Mouse (Mus musculus) kidney, postnatal 25 days (tissue): ENCODE measurements around the gene Ubash3b.

Experiments used
- DNase-seq, 2 experiments: peaks; one replicate each; pipeline ENCODE4 v3.0.0; 2021; ENCODE audit warnings: mixed read lengths in 2 of 2

Gene Ubash3b

DNA sequence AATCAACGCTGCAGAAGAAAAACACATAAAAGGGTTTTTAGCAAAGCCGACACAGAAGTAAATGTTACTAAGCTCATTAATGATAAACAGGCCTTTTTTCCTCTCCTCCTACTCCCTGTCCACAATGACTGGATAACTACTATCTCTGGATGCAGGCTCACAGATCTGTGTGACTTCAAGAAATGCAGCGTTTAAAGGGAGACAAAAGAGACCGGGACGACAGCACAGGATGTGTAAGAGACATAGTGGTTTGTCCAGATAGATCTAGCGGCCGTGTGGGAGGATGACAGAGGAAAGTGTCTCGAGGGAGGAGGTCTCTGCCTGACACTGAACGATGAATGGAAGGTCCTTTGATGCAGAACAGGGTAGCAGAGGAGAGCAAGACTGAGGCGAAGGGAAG lies 5.4 kb upstream of the Ubash3b start:
- no peak for DNase-seq

DNA sequence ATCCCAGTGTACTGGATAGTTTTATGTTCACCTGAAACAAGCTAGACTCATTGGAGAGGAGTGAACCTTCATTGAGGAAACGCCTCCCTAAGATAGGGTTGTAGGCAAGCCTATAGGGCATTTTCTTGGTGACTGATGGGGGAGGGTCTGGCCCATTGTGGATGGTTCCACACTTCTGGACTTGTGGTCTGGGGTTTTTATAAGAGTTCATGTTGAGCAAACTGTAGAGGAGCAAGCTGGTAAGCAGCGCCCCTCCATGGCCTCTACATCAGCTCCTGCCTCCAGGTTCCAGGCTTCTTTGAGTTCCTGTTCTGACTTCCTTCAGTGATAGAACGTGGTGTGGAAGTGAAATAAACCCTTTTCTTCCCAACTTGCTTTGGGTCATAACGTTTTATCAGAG lies 866 bp upstream of the Ubash3b start:
- no peak for DNase-seq

DNA sequence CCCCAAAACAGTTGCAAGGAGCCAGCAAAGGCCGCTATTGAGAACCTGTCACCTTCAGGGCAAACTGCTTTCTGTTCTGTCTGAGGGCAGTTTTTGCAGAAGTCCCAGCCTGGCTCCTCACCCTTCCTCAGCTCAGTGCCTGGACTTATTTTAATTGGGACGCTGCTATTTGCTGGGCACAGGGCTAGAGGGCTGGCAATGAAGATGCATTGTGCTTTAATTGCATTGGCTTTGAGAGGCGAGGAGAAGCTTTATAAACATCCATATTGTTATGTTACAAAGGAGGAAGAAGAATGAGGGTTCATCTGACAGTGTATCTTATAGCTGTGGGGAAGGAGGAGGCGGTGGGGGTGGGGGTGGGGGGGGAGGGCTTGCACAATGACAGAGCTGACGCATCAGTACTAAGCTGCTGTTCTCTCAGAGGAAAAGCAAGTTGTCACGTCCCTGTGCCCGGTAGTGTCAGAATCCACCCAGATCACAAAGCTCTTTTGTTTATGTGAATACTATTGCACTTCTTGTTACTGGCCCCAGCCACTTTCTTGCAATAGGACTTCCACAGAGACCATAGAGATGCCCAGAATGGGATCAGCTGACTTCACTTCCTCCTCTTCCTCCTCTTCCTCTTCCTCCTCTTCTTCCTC lies 841 bp downstream of the Ubash3b start:
- DNase-seq, result no peak

DNA sequence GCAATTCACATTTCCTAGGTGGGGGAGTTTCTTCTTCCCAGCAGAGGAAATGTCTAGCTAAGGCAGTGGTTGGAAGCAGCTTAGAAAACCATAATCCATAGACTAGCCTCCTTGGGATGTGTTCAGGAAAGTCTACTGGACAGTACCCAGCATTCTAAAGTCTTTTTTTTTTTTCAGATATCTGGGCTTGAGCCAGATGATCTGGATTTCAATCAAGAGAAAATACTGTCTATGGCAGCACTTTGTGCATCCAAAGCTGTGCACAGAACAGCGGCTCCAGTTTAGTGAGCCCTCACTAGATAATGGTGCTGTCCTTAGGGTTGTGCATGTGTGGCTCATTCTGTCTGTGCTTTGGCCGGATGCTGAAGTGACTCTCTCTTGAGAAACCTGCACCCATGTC lies 2.3 kb downstream of the Ubash3b start:
- DNase-seq, result no peak

DNA sequence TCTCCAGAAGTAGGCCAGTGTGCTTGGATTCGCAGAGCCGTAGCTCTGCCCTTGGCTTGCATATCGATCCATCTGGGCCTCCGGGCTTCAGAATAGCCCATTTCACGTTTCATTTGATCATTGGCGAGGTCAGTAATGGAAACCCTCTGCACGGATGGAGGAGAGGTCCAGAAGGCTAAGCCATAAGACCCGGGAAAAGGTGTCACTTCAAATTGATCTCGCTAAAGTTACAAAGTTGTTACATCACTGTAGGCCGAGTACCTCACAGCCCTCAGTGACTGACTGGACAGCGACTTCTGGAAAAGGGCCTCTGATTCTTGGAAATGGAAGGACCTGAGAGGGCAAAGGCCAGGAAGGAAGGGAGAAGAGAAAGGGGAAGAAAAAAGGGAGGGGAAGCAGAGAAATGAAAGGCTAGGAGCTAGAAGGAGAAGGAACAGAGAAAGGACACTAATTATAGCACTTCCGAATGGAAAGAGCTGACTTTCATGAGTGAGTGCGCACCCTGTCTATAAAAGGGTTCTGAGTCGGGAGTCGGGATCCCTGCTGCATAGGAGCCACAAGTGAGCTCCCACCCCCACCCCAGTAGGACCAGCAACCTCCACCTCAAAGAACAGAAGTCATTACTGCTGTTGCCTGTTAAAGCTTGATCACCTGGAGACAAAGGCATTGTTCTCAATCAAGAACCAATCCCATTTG lies 3.5 kb downstream of the Ubash3b start:
- DNase-seq, result no peak

DNA sequence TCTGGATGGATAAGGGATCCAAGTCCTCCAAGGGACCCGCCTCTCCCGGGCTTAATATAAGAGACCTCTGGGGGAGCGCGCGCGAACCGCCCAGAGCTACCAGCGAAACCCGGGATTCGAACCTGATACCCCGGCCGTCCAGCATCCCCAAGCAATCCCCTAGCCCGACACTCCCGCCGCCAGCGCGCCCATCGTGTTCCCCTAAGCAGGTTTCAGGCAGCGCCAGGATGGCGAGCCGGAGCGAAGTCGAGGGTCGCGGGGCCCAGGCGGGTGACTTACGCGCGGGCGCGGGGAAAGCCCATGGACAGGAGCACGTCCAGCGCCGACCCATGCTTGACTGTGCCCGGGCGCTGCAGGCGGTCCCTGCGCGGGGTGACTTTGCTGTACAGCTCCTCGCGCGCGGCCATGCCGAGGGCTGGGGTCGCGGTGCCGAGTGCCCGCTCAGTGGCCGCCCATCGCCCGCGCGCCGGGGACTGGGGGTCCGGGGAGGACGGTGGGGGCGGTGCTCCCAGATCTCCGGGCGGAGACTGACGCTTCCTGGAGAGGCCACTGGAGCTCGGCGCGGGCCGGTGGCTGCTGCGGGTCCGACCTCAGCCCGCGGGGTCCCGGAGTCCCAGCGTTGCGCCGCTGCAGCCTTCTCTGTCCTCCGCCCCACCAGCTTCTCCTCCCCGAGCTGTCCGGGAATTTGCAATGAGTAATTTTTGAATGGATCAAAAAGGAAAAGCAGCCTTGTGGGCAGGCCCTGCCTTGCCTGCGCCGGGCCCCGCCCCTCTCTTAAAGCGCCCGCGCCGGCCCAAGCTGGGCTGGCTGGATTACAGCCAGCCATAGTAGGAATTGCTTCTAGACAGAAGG lies 4.3 kb downstream of the Ubash3b start:
- peak; percentile 81 to 86 for DNase-seq

DNA sequence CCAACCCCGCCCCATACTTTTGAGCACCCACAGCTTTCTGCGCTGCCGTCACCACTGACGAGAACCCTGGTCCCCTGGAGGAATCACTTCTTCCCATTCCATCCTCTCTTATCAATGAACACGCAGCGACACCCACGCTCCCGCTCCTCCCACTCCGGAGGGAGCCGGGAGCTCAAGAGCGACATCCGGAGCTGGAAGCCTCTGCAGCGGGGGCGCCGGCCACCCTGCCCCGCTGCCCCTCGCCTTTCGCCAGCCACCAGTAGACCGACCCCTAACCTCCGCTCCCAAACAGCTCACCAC lies 4.8 kb downstream of the Ubash3b start:
- DNase-seq, result peak; percentile 25 to 52

DNA sequence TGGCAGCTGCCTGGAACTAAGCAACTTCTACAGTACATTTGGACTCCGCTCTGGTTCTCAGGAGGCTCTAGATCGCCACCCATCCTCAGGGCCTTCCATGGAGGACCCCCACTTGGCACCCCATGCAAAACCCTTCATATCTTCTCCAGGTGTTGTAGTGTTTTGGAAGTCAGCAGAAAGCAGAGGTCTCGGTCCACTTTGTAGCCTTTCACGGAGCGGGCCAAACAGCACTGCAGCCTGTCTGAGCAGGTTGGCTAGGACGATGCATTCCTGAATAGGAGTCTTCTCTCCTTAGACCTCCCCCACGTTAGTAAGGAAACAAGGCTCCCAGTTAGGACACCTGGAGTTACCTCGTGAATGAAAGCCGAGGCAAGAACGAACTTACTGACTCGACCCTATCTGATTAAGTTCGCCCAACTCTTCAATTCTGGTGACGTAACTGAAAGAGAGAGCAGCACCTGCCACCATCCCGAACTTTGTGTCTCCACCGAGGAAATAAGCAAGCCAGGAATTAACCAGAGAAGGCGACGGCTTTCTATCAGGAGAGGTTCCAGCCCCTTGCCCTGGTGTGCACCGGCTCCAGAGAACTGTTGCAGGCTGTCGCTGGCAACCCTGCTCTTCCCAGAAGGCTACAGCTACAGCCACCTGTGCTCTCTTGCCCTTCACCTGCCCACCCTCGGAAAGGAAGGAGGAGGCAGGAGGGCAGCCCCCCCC lies 5.3 kb downstream of the Ubash3b start:
- DNase-seq, result no peak

DNA sequence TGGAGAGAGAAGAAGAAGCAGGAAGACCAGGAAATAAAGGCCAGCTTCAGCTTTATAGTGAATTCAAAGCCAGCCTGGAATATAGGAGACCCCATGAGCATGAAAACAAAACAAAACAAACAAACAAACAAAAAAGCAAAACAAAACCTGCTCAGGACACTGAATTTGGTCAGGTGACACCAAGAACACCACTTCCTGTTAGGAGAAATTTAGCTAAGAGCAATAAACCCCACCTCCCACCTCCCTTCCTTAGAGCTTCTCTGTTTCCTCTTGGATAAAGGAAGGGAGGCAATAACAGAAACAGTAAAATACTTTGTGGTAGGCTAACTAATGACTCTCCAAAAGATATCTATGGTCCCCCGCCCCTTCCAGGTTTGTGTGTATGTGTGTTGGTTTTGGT lies 7.5 kb downstream of the Ubash3b start:
- DNase-seq, result no peak

DNA sequence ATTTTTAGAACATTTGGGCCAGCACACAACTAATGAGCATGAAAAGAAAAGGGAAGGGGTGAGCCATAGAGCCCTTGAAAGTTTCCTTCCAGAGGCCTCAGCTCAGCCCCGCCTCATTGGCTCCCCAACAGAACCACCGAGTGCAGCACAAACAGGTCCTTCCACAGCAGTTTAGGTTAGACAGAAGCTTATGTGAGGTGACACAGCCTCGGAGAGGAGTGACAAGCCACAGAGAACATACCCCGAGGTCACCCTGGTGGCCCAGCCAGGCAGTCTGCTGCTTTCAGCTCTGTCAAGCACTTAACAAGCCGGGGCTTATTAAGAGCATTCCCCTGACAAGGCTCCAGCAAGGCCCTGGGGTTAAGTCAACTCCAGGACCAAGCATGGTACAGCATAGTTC lies 8.4 kb downstream of the Ubash3b start:
- DNase-seq, result peak; percentile 26 to 63

DNA sequence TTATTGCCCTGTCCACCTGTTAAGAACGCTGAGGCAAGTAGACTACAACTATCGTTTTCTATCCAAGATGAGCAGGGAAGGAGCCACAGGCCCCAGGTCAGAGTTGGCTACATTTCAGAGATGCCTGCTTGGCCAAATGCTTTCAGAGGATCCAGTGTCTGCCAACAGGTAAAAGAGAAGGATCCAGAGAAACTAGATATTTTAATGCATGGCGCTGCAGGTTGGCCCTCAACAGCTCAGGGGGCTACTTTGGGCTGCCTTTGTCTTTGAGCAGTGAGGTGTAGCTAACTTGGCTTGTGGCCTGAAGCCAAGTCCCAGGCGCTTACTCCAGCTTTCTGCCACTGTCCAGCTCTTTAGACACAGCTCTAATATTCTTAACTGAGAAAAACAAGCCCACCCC lies 10.0 kb downstream of the Ubash3b start:
- DNase-seq, result peak in 1 of 2 experiments; percentile 29

DNA sequence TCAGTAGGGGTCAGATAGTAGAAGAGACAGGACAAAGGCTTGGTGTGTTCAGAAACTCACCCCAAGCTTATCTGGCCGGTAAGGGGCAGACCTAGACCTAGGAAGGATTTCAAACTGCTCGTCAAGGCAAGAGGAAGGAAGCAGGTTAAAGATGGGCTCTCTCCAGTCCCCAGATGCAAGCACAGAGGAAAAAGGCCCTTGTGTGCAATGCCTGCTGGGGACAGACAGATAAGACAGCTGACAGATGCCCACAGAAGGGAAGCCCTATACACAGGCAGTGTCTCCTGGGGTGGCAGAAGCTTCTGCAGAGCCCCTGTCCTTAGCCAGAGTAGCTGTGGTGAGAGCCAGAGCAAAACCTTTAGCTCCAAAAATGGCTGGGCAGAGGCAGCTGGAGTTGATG lies 11.6 kb downstream of the Ubash3b start:
- no peak for DNase-seq

DNA sequence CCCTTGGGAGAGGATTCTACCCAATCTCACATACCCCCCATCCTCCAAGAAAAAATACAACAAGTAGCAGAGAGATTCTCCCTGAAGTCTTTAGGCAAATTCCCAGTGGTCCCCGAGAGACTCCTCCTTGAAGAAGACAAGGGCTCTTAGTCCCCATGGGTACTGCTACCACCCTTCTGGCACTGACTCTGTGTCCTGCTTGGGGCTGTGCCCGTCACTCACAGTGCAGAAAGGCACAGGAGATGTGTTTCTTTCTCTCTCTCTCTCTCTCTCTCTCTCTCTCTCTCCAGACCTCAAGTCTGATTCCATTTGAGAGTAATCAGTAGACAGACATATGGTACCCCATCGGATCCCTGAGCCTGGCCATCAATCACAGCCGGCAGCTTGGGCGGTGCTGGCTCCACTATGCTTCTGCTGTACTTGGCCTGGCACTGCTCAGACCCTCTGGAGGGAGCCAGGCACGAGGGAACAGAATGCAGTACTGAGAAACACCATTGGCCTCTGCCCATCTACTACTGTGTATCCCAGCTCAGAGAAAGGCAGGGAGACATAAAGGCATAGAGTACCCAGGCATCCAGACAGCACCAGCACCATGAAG lies 12.3 kb downstream of the Ubash3b start:
- no peak for DNase-seq

DNA sequence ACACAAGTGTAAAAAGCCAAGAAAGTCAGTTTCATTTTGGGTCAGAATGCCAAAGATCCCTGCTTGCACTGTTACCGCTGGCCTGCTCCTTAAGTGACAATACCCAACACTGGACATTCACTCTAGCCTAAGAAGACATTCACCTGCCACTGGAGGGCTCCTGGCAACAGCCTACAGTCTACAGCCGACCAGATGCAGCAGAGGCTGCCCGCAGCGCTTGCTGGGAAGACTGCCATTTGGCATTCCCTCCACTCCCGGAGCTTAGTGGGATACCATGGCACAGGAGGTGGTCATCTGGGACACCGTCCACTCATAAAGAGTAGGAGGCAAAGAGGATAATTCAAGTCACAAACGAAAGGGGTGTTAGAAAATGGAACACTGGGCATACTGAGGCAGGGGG lies 12.9 kb downstream of the Ubash3b start:
- no peak for DNase-seq

DNA sequence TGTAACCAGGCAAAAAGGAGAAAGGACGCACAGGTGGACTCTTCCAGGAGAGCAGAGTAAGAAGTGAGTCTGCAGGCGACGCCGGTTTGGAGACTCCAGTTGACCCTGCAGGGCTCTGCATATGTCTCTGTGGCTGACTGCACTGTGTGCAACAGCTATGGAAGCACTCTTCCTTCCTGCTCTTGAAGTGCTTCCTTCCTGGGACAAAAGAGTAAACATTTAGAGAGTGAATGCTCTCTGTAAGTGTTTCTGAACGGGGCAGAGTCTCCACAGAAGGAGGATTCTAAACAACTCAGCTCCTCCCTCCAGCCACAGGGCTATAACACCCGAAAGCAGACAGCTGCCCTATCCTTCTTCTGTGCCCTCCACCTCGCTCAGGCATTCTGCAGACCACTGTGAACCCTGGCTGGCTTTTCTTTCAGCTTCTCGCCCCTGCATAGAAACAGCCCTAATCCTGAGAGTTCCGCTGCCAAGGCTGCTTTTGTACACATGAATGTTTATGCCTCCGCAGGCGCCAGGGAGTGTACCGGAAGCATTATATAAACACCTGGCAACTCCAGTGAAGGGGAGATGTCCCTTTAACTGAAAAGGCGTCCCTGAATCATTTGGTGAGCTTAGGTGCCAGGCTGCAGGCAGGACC lies 14.2 kb downstream of the Ubash3b start:
- peak; percentile 17 to 72 for DNase-seq

DNA sequence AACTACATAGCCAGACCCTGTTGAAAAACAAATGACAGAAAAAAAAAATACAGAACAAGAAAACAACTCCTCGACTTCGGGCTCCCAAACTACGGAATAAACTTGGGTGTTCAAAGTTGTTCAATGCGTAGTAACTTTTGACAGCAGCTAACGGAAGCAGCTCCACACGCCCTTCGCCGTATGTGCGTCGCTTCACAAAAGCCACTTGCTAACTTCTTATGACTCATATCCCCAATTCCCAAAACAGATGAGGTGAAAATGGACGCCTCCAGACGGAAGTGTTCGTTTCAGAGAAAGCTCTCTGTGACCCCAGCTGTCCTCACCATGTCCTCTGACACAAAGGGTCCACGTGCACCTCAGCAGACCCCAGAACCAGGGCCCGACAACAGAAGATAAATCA lies 17.7 kb downstream of the Ubash3b start:
- no peak for DNase-seq

DNA sequence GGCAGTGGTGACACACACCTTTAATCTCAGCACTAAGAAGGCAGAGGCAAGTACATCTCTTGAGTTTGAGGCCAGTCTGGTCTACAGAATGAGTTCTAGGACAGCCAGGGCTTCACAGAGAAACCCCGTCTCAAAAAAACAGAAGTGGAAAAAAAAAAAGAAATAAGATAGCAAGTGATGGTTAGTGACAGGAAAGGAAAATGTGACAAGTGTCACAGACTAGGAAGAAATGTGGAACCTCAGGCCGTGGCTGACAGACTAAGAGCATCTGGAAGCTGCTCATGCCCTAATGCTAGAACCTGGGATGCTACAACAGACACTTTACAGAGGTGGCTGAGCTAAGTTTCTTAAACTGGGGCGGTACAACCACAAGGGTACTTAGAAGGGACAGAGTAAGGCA lies 18.4 kb downstream of the Ubash3b start:
- DNase-seq, result no peak

DNA sequence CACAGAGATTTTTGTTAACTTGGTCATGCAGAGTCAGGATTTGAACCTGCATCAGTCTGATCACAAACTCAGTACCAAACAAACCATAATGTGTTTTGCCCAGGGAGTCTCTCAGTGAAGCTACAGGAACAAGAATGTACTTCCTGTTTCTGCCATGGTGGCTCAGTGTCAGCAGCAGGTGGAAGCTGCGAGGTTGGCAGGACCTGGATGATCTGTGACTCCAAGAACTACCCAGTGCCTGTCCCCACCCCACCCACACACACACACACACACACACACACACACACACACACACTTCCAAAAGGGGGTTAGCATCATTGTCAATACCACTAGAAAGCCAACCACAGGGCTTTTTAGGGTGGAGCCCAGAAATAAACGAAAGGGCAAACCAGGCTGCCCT lies 20.5 kb downstream of the Ubash3b start:
- DNase-seq, result no peak

DNA sequence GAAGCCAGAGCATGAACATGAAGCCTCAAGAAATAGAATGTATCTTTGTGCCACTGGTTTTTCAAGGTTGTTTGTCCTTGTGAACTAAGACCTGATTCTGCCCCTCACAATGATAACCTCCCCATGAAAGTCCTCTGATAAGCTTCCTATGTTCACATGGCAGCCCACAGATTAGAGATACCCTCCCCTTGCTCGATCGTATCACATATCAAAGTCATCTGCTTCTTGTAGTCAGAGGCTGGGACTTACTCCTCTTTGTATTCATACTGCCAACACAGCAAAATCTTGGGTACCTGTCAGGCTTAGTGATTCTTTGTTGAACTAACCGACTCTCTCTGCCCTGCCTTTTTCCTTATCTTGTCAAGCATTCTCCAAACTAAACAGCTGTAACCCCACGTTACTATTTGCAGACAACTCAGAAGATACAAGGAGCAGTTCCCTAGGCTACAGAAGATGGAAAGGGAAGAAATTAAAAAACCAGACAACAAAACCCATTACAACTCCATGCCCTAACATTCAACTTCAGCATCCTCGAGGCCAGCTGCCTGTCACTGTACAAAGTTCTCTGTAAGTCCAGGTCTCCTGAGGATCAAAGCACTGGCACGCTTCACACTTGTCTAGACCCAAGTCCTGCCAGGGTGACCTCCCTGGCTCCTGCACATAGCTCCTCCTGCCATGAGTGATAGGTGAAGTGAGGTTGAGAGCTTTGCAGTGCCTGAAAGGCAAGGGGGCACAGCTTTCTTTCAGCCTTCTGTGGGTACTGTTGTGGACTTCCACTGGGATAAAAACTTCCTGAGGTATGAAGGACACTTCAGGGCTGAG lies 22.3 kb downstream of the Ubash3b start:
- DNase-seq, result no peak

DNA sequence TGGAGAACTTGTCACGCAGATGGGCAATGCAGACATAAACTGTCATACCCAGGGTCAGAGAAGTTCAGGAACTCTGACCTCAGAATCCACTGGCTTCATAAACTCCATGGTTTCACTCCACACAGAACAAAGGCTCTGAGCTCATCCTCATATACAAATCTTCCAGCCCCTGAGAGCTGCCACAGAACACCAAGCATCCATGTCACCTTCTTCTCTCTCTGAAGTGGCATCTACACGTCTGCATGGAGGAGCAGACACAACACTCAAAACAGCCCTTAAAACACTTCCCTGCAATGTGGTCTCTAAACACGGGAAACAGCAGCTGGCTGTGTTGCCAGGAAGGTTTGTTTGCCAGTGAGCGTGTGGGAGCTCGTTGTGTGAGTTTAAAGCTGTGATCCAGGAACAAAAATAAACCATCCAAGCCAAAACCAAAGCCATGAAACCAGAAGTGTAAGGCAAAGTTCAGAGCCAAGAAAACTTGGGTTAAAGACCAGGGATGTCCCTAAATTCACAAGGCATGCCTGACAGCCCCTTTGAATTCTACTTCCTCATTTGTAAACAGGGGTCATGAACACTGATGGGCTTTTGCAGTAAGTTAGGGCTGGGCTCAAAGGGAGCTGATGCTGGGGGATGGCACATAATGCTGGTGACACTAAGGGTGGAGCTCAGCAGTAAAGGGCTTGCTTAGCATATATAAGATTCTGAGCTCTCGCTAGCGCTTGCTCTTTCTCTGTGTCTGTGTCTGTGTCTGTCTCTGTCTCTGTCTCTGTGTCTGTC lies 24.6 kb downstream of the Ubash3b start:
- no peak for DNase-seq

DNA sequence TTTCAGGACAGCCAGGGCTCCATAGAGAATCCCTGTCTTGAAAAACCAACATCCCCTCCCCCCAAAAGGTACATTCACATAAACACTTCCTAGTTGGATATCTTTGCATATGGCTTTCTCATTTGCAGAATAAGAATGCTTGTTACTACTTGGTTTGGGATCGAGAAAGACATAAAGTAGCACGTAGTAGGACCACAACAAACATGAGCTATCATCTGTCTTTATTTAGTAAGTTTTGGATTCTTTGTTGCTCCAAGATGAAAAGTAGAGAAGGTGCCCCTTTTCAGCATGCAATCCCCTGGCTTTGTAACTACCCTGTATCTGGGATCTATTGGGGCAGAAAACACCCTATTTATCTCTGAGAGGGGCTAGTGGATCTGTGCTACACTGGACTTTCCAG lies 25.2 kb downstream of the Ubash3b start:
- no peak for DNase-seq
